Mouse (Mus musculus) heart, postnatal 14 days (tissue): ENCODE measurements at regions not wholly inside any gene's neighbourhood (a gene's known extent, or its start where the extent isn't known, plus 50 kb on each side); places are given as distances from the start of the nearest gene placed in this dataset.
"Not testable (repeated sequence)": the region's sequence is repeated elsewhere in the genome, so short reads cannot be mapped to it uniquely, and the experiment has no call there.

Experiments
- DNase-seq, 2 experiments: peaks; one replicate each; pipeline ENCODE4 v3.0.0; 2021 to 2022
- intact Hi-C: fragments of 180-260 bp; cut with DNase I; formaldehyde crosslinking; loops from one replicate; pipeline ENCODE4 v1.15.1; 2025

GRCm38 (mm10) chr13:16465317-16465716, 453.7 kb downstream of the Inhba start:
- no peak for DNase-seq
- intact Hi-C loops, result no loop called here

- intact Hi-C loops, result no loop called here
These were observed 454.2 kb downstream of the Inhba start for GRCm38 (mm10) chr13:16465812-16466211.

GRCm38 (mm10) chr13:16476515-16476914, 464.9 kb downstream of the Inhba start:
- intact Hi-C loops, result no loop called here
- DNase-seq, result no peak

More at GRCm38 (mm10) chr13:16465812-16466211, 454.2 kb downstream of the Inhba start:
- DNase-seq, result no peak

GRCm38 (mm10) chr13:16487292-16487691, 475.6 kb downstream of the Inhba start:
- intact Hi-C loops, result no loop called here
- no peak for DNase-seq

GRCm38 (mm10) chr13:16490680-16491079, 479.0 kb downstream of the Inhba start:
- intact Hi-C loops, DNase-seq: not testable (repeated sequence)

- DNase-seq, result no peak
- intact Hi-C loops, result no loop called here
These were observed 486.4 kb downstream of the Inhba start for GRCm38 (mm10) chr13:16498052-16498451.

- no peak for DNase-seq
- intact Hi-C loops, result no loop called here
These were observed 501.2 kb downstream of the Inhba start for GRCm38 (mm10) chr13:16512876-16513275.

- intact Hi-C loops, result no loop called here
- DNase-seq, result no peak
These were observed 503.5 kb downstream of the Inhba start for GRCm38 (mm10) chr13:16515195-16515594.

- DNase-seq, result no peak
These were observed 517.4 kb downstream of the Inhba start for GRCm38 (mm10) chr13:16529036-16529435.

GRCm38 (mm10) chr13:16543771-16544170, 532.1 kb downstream of the Inhba start:
- no peak for DNase-seq
- intact Hi-C loops, result no loop called here

More at GRCm38 (mm10) chr13:16529036-16529435, 517.4 kb downstream of the Inhba start:
- intact Hi-C loops, result no loop called here

- intact Hi-C loops, result no loop called here
- DNase-seq, result no peak
These were observed 538.4 kb downstream of the Inhba start for GRCm38 (mm10) chr13:16550060-16550459.

- DNase-seq, result no peak
- intact Hi-C loops, result no loop called here
These were observed 553.3 kb downstream of the Inhba start for GRCm38 (mm10) chr13:16564988-16565387.

GRCm38 (mm10) chr13:16574069-16574468, 562.4 kb downstream of the Inhba start:
- intact Hi-C loops, result no loop called here
- no peak for DNase-seq

- DNase-seq, result no peak
- intact Hi-C loops, result no loop called here
These were observed 574.6 kb downstream of the Inhba start for GRCm38 (mm10) chr13:16586286-16586685.

- intact Hi-C loops, result no loop called here
- no peak for DNase-seq
These were observed 608.1 kb downstream of the Inhba start for GRCm38 (mm10) chr13:16619755-16620154.

GRCm38 (mm10) chr13:16626584-16626983, 614.9 kb downstream of the Inhba start:
- intact Hi-C loops, result no loop called here
- DNase-seq, result no peak

- intact Hi-C loops, result no loop called here
- DNase-seq, result no peak
These were observed 621.9 kb downstream of the Inhba start for GRCm38 (mm10) chr13:16633445-16634092.

- DNase-seq, result no peak
- intact Hi-C loops, result no loop called here
These were observed 624.6 kb downstream of the Inhba start for GRCm38 (mm10) chr13:16636251-16636650.

GRCm38 (mm10) chr13:16641611-16642449, 630.2 kb downstream of the Inhba start:
- DNase-seq, result no peak
- intact Hi-C loops, result no loop called here

GRCm38 (mm10) chr13:16642450-16642994, 630.9 kb downstream of the Inhba start:
- intact Hi-C loops, result no loop called here
- DNase-seq, result no peak

GRCm38 (mm10) chr13:16645311-16645710, 633.7 kb downstream of the Inhba start:
- intact Hi-C loops, result no loop called here
- no peak for DNase-seq

- intact Hi-C loops, result no loop called here
- no peak for DNase-seq
These were observed 634.4 kb downstream of the Inhba start for GRCm38 (mm10) chr13:16646056-16646455.
